Mouse (Mus musculus) CH12.LX (cell line): ENCODE results near the gene Gm9758.
"Not testable (repeated sequence)": the region's sequence is repeated elsewhere in the genome, so short reads cannot be mapped to it uniquely, and the experiment has no call there.

Experiments
- CTCF ChIP-seq, 2 experiments: IDR thresholded peaks in 1 of 2; conservative IDR thresholded peaks in 1 of 2; 2 replicates each; pipeline ENCODE4 v1.5.1; 2011 to 2012; ENCODE audit warnings: low read depth in 2 of 2, low read length in 2 of 2, improper control_type of control experiment in 1 of 2, inconsistent platforms in 1 of 2, mild to moderate bottlenecking in 1 of 2, moderate library complexity in 1 of 2
- HCFC1 ChIP-seq: IDR thresholded peaks from 2 replicates; pipeline ENCODE4 v1.6.1; 2012; ENCODE audit warnings: low read depth, mild to moderate bottlenecking, inconsistent platforms, low read length, improper control_type of control experiment
- KAT2A ChIP-seq: IDR thresholded peaks from 2 replicates; pipeline ENCODE4 v1.6.1; 2012; ENCODE audit warnings: low read length, improper control_type of control experiment, inconsistent platforms; ENCODE audit not compliant: insufficient replicate concordance
- MEF2A ChIP-seq: IDR thresholded peaks from 2 replicates; pipeline ENCODE4 v1.6.1; 2014; ENCODE audit warnings: low read depth, mild to moderate bottlenecking, inconsistent platforms, low read length, improper control_type of control experiment, borderline replicate concordance
- POLR2A ChIP-seq: IDR thresholded peaks from 2 replicates; pipeline ENCODE4 v1.6.1; 2011; ENCODE audit warnings: low read depth, mild to moderate bottlenecking, improper control_type of control experiment, low read length
- TCF12 ChIP-seq: IDR thresholded peaks from 2 replicates; pipeline ENCODE4 v1.6.1; 2014; ENCODE audit warnings: low read depth, mild to moderate bottlenecking, inconsistent platforms, low read length, improper control_type of control experiment

- TF ChIP-seq CTCF (conservative IDR thresholded peaks at IDR 0.05 in 1 of 2, IDR thresholded peaks at IDR 0.05 in 1 of 2; ENCODE audit: low read depth in 2 of 2, low read length in 2 of 2): peak in 1 of 2 experiments; percentile 12; a peak in 1 of 4 replicates
- TF ChIP-seq MEF2A, KAT2A, HCFC1, TCF12, POLR2A: not testable (repeated sequence)
Measured at GRCm38 (mm10) chr5:14927047-14927446, 12.3 kb upstream of the Gm9758 start.
